Mouse (Mus musculus) v-Abl transformed pro-B cells (cell line): ENCODE results near the gene Scfd2.

Experiments
- in situ Hi-C, 2 experiments: fragments of 400-800 bp; cut with MboI; formaldehyde crosslinking; loops; one replicate each; pipeline ENCODE4 v1.15.1; 2025; ENCODE audit not compliant: unreplicated experiment in 2 of 2

The Scfd2 gene

DNA sequence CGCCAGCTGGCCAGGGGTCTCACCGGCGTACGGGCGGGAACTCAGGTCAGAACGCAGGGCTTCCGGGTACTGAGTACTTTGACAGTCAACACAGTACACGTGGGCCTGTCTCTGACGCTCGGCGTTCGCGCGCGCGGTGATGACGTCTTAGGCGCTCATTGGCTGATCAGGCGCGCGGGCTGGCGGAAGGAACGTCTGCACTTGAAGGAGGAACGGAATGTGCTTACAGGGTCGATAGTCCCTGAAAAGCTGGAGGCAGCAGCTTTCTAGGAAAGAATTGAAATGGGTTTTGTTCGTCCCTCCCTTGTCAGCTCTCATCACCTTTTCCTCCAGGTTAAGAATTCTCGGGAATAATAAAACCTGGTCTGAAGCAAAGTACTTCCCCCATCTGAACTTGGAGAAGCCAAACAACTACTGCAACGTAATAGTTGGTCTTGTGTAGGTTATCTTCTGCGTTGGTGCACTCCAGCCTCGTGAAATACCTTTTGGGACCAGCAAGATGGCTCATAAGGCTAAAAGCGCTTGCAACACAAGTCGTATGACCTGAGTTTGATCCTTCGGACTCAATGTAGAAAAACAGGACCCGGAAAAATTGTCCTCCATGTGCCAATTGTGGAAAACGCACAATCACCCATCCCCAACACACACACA is at the start of gene Scfd2:
TSS of gene Scfd2 (minus strand) at position 130 of the 651 bp plus-strand sequence.
- in situ Hi-C loops, result loop anchor here (10.0 to 25.0 kb wide), 4 partner anchors 513 to 1769 kb away; partner anchors contain the start of genes Chic2 (in 1 of the 2), Fryl (in 1 of the 2) and Txk (in 1 of the 2)

DNA sequence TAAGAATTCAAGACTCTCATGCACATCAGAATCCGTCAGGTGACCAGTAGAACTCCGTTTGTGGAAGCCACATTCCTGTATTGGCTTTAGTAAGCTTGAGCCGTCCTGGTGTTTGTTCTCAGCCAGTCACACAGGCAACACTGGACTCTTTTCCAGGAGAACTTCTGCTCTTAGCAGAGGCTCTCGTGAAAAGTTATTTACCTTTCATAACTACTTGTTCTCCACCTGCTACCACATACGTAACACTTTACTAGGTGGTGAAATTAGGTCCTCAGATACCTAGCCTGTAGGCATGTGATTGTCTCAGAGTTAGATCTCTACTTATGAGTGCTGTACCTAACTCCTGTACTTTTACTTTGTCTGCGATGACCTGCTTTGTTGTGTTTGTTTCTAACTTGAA is 40.2 kb upstream of the Scfd2 start:
- in situ Hi-C loops, result loop anchor here in 1 of 2 experiments (25.0 kb wide), 2 partner anchors 1259 to 1666 kb away; no protein-coding TSS in a partner anchor

DNA sequence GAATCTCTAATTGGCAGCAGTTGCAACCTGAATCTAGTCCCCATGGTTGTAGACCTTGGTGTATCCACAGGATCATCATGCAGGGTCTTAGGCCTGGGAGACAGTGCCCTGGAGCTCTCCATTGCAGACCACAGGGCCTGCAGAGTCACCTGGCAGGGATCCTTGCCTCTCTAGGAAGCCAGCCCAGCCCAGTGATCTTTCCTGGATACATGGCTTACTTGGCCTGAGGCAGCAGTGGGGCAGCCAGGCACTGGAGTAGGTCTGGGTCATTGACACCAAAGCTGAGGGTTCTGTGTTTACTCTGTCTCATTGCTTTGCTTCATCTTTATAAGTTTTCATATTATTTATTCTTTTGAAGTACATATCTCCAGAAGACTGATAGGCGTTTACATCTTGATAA is 29.6 kb upstream of the Scfd2 start:
- in situ Hi-C loops, result loop anchor here in 1 of 2 experiments (25.0 kb wide), 2 partner anchors 1249 to 1676 kb away; no protein-coding TSS in a partner anchor

DNA sequence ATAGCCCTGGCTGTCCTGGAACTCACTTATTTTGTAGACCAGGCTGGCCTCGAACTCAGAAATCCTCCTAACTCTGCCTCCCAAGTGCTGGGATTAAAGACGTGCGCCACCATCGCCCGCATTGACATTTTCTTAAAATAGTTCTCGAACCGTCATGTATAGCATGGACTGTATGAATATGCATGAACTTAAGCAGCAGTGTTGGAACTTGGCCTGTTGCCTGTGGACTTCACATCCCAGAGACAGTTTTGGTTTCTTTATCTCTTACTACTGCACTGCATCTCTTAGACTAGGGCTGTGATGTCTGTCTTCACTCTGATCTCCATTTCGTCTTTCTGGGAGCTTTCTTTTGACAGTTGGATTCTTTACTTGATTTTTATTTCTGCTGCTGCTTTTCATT is 18.0 kb upstream of the Scfd2 start:
- in situ Hi-C loops, result loop anchor here (25.0 kb wide), 3 partner anchors 1287 to 1787 kb away; partner anchors contain the start of genes Fryl (in 1 of the 2) and Txk (in 1 of the 2)

DNA sequence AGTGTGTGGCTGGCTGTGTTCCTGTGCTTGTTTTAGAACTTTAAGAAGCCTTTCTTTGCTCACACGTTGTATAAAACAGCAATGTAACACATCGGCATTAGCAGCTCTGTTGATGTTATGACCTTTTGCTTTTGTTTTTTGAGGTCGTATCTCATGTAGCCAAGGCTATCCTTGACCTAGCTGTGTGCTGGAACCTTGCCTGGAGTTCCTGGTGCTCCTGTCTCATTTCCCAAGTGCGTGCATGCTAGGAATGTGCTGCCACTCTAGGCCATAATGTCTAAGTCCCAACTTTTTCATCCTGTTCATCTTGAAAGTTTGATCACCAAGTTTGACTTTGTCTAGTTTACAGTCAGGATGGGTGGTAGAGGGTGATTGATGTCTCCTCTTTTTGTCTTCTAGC is 14.0 kb upstream of the Scfd2 start:
- in situ Hi-C loops, result loop anchor here (25.0 kb wide), 3 partner anchors 1283 to 1783 kb away; partner anchors contain the start of genes Fryl (in 1 of the 2) and Txk (in 1 of the 2)

DNA sequence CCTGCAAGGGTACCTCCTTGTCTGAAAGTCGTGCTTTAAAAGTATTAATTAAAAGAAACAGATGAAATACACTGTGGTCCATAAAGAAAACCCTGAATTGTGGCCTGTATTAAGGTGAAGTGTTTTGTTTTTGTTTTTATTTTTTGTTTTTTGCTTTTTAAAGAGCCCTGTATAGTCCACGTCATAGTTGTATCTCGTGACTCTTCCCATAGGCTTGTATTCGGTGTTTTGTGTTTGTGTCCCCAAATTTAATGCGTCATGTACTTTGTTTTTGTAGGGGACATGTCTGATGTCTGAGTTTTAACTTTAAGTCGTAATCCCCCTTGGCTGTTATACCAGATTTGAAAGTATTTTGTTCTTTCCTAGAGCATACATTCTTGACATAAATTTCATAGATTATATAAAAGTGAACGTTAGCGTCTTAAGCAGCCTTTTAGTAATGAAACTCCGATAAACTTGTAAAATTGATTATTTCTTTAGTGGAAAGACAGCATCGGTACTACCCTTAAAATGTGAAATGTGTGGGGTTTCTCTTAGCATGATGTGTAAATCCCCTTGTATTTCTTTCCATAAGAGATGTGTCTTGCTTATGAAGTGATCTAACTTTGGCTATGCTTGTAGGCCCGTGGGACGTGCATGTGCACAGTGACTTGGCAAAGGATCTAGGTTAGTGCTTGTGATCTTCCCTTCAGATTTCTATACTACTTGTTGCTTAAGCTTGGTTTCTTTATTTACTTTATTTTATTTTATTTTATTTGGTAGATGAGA is 4.8 kb upstream of the Scfd2 start:
- in situ Hi-C loops, result loop anchor here (10.0 to 25.0 kb wide), 4 partner anchors 508 to 1774 kb away; partner anchors contain the start of genes Chic2 (in 1 of the 2), Fryl (in 1 of the 2) and Txk (in 1 of the 2)

DNA sequence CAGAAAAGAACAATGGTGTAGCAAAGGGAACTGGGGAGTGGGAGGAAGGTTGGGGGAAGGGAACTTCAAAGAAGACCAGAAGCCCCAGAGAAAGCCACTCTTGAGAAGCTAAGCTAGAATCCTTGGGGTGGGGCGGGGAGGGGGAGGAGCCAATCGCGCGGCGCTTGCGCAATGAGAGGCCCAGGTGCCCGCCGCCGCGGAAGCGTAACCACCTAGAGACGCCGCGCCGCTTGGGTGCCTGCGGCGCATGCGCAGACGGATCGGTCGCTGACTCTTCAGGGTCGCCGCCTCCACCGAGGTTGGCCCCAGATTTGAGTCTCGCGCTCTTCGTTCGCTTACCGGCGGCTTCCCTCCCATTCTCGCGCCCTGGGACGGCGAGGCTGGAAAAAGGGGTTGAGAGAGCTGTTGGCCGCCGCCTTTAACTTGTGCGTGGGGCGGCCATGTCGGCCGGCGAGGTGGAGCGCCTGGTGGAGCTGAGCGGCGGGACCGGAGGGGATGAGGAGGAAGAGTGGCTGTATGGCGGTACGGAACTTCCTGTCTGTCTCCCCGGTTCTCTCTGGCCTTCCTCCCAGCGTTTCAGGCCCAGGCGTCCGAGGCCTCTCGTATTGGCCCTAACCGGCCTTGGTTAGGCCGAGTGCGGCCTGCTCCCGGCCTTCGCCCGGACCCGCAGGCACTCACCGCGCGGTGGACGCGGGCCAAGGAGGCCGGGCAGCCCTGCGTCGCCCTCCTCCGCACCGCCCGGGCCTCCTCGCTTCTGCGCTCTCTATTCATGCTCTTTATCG is 3.9 kb upstream of the Scfd2 start, which contains the start of gene Fip1l1:
TSS of gene Fip1l1 (plus strand) at position 210 of the 782 bp plus-strand sequence.
- in situ Hi-C loops, result loop anchor here (10.0 to 25.0 kb wide), 4 partner anchors 509 to 1773 kb away; partner anchors contain the start of genes Chic2 (in 1 of the 2), Fryl (in 1 of the 2) and Txk (in 1 of the 2)

DNA sequence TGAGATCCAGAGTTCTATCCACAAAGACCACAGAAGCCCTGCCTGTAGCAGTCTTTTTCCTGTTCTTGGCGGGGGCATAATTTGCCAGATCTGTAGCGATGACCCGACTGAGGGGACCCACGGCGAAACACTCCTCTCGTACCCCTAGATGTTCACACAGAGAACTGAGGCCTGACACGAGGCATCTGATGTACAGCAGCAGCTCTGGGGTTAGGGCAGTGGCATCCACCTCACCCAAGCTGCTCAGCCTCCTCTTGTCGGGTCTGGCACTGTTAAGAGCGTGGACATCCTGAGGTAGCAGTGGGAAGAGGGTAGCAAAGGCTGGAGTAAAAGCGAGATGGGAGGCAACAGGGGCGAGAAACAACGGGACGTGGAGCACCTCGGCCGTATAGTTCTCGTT is 774 bp downstream of the Scfd2 start:
- in situ Hi-C loops, result loop anchor here (10.0 to 25.0 kb wide), 4 partner anchors 514 to 1768 kb away; partner anchors contain the start of genes Chic2 (in 1 of the 2), Fryl (in 1 of the 2) and Txk (in 1 of the 2)

DNA sequence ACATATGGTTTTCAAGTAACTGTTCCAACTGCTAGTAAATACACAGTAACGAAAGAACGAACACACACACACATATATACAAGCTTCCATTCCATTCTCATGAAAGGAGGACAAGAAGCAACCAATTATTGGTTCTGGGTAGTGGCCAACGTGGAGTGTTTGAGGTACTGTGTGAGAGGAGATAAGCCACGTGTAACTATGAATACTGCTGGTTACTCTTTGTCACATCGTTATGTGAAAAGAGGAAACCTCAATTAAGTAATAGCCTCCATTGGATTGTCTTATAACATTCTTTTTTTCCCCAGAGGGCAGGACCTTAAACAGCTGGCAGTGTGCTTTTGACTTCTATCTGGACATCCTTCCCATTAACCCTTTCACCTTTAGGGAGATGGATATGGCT is 4.5 kb downstream of the Scfd2 start:
- in situ Hi-C loops, result loop anchor here (5.0 to 25.0 kb wide), 5 partner anchors 432 to 1765 kb away; partner anchors contain the start of genes Chic2 (in 1 of the 2), Fryl (in 1 of the 2) and Txk (in 1 of the 2)

DNA sequence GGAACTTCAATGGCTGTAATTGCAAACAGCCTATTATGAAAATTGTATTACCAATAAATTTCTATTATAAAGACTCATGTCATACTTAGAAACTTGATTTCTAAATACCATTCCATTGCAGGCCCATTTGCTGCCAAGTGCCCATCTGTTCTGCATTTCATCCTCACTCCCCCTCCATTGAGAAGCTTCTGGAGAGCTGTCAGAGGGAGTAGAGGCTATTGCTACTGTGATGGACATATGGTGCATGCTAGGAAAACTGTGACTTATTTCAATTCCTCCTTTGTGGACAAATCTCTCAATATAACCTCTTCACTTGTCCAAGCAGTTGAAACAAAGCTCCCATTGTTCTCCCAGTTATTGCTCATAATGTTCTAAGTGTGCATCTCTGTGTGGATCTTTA is 19.9 kb downstream of the Scfd2 start:
- in situ Hi-C loops, result no loop called here

DNA sequence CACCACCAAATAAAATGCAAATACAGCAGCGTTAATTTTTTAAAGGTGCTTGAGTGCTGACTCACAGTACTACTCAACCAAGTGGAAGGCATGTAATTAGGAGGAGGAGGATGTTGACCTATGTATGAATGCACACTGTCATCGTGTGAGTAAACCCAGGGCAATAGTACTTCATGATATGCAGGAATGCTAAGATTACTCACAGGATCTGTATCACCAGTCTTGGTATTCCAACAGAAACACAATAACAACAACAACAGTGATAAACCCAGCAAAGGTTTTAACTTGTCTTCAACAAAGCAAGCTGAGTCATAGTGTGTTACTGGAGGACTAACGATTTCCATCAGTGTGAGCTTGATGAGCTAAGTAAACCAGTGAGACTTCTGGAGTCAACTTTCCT is 38.9 kb downstream of the Scfd2 start:
- in situ Hi-C loops, result no loop called here

DNA sequence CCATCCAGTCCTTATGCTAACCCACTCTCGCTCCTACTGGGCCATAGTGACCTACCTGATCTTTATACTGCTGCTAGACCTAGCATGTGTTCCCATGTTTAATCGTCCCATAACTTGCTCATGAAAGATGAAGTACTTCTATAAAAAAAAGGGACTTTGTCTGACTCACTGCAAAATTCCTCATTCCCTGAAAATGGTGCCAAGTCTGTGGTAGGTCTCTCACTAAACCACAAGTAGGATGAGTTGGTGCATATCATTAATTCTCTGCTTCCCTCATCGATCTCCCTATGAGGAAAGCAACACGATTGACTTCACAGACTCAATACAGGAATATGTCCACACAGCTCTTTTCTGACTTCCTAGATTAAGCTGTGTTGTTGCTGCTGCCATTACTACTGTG is 46.9 kb downstream of the Scfd2 start:
- in situ Hi-C loops, result no loop called here

DNA sequence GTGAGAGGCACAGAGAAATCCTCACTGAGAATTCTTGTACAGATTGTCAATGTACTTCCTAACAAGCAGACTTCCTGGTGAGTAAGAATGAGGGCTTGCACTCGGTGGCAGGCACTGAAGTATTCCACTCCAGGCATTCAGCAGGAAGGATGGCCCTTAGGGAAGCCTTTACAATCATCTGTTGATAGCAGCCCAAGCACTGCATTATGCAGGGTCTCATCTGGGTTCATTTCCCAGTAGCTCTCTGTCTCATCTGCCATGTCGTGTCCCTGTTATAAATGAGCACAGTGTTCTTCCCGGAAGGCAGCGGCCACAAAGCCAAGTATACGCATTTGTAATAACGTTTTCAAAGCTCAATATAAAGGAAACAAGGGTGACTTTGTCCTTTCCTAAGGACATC is 48.9 kb downstream of the Scfd2 start:
- in situ Hi-C loops, result no loop called here

DNA sequence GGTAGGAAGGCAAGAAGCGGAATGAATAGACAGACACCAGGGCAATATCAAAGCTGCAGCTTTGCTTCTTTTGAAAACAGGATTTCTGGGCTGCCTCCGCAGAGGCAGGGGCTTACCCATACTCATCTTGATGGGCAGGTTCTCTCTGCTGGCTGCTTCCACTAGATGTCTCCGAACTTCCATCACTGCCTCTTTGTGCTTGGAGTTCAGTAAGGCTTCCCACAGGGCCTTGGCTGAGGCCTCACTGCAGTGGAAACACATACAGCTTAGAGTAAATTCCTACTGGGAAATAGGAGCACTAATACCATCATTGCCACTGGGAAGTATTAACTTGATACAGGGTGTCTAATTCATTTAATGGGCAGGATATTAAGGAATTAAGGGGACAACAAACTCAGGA is 49.5 kb downstream of the Scfd2 start:
- in situ Hi-C loops, result no loop called here

DNA sequence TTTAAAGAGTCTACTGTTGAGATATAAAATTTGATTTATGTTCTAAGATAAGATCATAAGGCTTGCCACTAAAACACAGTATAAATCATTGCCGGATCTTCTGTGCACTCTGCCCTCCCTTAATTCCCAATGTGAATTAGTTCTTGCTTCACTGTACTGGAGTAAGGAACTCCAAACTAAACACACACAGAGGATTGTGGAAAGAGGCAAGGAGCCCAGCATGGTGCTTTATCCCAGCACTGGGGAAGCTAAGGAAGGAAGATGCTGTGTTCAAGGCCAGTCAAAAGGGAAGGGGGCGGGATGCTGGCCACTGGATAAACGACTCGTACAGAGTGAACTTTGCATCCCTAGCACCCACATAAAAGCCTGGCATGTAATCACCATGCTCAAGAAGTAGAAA is 51.1 kb downstream of the Scfd2 start:
- in situ Hi-C loops, result no loop called here

DNA sequence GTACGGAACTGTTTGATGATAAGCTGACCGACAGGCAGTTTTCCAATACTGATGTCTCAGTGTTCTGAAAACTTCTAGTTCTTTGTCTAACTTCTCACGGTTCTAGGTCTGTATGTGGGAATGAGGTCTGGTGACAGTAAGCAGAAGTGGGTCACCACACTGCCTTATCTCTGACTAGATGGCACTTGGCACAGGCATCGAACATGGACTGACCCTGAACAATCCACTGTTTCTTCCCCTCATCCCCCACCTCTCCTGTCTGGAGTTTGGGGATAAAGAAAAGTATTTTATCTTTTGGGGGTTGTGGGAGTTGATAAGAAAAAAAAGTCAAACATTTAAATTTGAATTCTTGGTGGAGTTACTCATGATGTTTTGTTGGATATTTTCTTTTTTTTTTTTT is 51.6 kb downstream of the Scfd2 start:
- in situ Hi-C loops, result no loop called here

DNA sequence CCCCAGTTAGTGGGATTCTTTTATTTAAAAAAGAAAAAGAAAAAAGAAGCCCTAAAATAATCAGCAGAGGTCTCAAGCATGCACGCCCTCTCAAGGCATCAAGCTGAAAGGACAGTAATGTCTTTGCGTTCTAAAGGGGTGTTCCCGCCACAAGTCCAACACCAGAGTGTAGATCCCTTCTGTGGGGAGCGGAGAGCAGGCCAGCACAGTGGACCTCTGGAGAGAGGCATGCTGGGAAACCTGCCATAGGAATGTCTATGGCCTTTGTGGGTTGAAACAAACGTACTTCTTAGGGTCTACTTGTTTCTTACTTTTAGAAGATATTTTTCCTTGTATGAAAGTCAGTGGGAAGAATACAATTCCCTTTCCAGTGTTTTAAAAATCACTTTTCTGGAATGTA is 52.4 kb downstream of the Scfd2 start:
- in situ Hi-C loops, result no loop called here

DNA sequence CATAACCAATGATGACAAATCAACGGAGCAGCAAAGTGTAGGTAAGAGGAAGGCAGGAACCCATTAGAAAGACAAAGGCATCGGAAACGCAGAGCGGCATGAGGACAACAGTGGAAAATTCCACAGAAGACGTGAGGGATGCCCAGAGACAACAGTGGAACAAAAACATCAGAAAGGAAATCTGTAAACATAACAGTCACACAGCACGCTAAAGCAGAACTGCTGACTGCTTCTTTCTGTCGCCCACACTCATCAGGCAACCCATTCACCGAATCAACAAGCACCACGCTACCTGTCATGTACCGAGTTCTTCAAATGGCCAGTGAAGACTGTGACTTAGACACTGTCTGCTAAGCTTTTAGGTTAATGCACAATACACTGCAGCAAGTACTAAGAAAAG is 55.0 kb downstream of the Scfd2 start:
- in situ Hi-C loops, result no loop called here

DNA sequence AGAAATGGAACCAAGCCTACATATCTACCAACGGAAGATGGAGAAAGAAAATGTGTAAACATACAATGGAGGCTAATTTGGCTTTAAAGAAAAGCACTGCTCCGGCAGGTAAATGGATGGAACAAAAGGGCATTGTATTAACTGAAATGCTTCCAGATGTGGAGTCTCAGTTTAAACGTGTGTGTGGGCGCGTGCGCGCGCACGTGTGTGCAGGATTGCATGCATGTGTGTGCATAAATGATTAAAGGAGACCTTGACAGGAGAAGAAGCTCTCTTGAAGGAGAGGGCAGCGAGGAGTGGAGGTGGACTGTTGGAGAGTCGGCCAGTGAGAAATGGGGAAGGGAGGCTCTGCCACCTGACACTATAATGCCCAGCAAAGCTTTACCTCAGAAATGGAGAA is 58.4 kb downstream of the Scfd2 start:
- in situ Hi-C loops, result no loop called here

DNA sequence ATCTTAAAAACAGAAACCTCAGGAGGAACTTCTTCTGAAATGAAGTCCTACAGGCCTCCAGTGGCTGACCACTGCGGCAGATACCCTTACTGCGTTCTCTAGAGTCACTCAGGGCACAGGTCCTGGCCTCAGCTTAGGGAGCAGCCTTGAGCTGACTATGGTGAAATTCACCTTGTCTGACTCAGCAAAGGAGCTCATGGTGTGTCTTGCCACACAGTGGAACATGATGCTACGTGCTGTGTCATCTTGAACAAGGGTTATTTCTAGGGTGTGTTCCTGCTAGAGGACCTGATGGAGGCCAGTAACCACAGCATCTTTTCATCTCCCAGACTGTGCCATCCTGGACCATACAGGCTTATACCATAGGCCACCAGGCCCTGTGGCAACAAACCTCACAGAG is 60.7 kb downstream of the Scfd2 start:
- in situ Hi-C loops, result no loop called here
